8 mouse cellular contexts compared by ENCODE assay signal in the genomic region with DNA sequence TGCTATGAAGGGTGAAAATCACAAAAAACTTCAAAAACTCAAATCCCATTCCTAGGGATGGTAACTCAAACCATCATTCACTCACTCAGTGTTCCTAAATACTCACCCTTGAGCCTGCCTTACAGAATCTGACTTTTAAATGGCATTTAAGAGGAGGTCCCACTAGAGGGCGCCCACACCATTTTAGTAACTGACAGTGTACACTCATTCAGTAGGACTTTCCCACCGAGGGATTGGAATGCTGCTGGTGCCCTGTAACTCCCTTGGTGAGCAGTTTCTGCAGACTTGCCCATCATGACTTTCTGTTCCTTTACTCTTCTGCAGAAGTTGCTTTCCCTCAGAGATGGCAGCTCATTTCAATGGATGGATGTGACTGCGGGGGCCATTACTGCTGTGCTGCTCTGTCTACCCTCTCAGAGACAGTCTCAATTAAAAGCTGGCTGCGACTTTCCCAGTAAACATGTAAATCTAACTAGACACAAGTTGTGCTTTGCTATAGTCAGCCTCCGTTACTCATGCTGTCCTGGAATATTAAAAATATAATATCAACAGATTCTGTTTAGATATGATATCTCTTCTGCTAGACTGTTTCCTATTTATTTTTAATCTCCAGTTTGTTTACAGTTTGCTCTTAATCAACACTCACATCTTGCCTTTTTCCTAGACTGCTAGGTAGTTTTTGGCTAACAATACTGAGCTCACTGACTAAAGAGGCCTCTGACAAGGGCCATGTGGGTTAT.
DNase-seq lines count a peak whose midpoint lies in the region; ATAC-seq and TF ChIP-seq lines count a peak whose summit lies in the region.

No protein-coding gene starts in this region.

- TF ChIP-seq CTCF in layer of hippocampus, adult 2 months (conservative IDR thresholded peaks at IDR 0.05), result peak; percentile 94
- peak; percentile 85 for TF ChIP-seq CTCF in lung, embryonic 14.5 days (IDR thresholded peaks at IDR 0.05; ENCODE audit: low read depth)

- no peak overlapping the region for H3K9ac ChIP-seq in ES-E14 (ENCODE audit: insufficient read depth, low read depth, low read length, poor library complexity, severe bottlenecking)
- H3K9ac ChIP-seq in forebrain, embryonic 15.5 days (replicated peaks), result no peak overlapping the region
- H3K9ac ChIP-seq in lung, embryonic 14.5 days, result no peak overlapping the region

- intact Hi-C loops in heart, postnatal 25 days (cut with DNase I), result loop anchor here (2.0 to 5.0 kb wide), 3 partner anchors 69 to 215 kb away; a partner anchor contains a TSS

- in situ Hi-C loops in ES-E14 (cut with MboI; ENCODE audit: low sequenced_read_pairs in 2 of 2, unreplicated experiment in 2 of 2), result no loop called here

- H3K36me3 ChIP-seq in ES-E14 (ENCODE audit: control insufficient read depth, insufficient read depth, low read length, poor library complexity, severe bottlenecking), result no peaks in the 10 kb centered on the region
- H3K36me3 ChIP-seq in forebrain, embryonic 15.5 days, result peaks cover 14% of the 10 kb centered on the region
- H3K36me3 ChIP-seq in lung, embryonic 14.5 days (ENCODE audit: insufficient read depth), result peaks cover 25% of the 10 kb centered on the region; the same call in 1 of the 2 replicates

- no peaks in the 10 kb centered on the region for H3K9me3 ChIP-seq in ES-E14 (ENCODE audit: control insufficient read depth, insufficient read depth, low read depth, low read length)
- H3K9me3 ChIP-seq in forebrain, embryonic 15.5 days, result no peaks in the 10 kb centered on the region
- H3K9me3 ChIP-seq in lung, embryonic 14.5 days (ENCODE audit: low read depth, low read length), result no peaks in the 10 kb centered on the region

- WGBS in forebrain, embryonic 15.5 days, result 41% methylated on average over 5 of the region's 5 CpGs
- 28% methylated on average over 5 of the region's 5 CpGs for WGBS in lung, embryonic 14.5 days

- peak; percentile 72 for ATAC-seq in cerebellum, adult (ENCODE audit: insufficient number of reproducible peaks, low FRiP score, low TSS enrichment)
- peak; percentile 91 for ATAC-seq in forebrain, embryonic 15.5 days (replicated peaks)
- peak; percentile 92 for ATAC-seq in lung, embryonic 14.5 days (ENCODE audit: insufficient read depth)

- no peak overlapping the region for H3K4me3 ChIP-seq in ES-E14 (ENCODE audit: insufficient read depth in 1 of 2, low read depth in 1 of 2, low read length in 2 of 2, poor library complexity in 1 of 2, severe bottlenecking in 1 of 2)
- no peak overlapping the region for H3K4me3 ChIP-seq in forebrain, embryonic 15.5 days
- H3K4me3 ChIP-seq in layer of hippocampus, adult 2 months, result no peak overlapping the region
- no peak overlapping the region for H3K4me3 ChIP-seq in lung, embryonic 14.5 days (ENCODE audit: low read depth, low read length)

- peak; percentile 85 for DNase-seq in ES-E14 (ENCODE audit: low read depth, low spot score)
- DNase-seq in heart, postnatal 25 days (ENCODE audit: low spot score), result peak; percentile 60
- peak; percentile 89 to 91 for DNase-seq in layer of hippocampus, adult 2 months (ENCODE audit: low spot score in 2 of 2)
- peak; percentile 97 for DNase-seq in lung, embryonic 14.5 days
- peak; percentile 73 for DNase-seq in ovary, postnatal 14 days (ENCODE audit: low spot score)
- peak; percentile 71 for DNase-seq in thymus, postnatal 14 days

- H3K4me1 ChIP-seq in ES-E14 (ENCODE audit: control insufficient read depth in 2 of 2, insufficient read depth in 2 of 2, low read length in 2 of 2, poor library complexity in 1 of 2), result peaks cover 0 to 2% of the 10 kb centered on the region in 2 experiments; a peak in 1 of 4 replicates
- H3K4me1 ChIP-seq in forebrain, embryonic 15.5 days, result peaks cover 11% of the 10 kb centered on the region
- no peaks in the 10 kb centered on the region for H3K4me1 ChIP-seq in lung, embryonic 14.5 days (ENCODE audit: insufficient read depth)

- H3K27ac ChIP-seq in ES-E14 (ENCODE audit: insufficient read depth, low read depth, low read length, poor library complexity, severe bottlenecking), result no peak overlapping the region
- no peak overlapping the region for H3K27ac ChIP-seq in forebrain, embryonic 15.5 days (replicated peaks)
- H3K27ac ChIP-seq in layer of hippocampus, adult 2 months, result peak overlapping the region; percentile 80
- H3K27ac ChIP-seq in lung, embryonic 14.5 days (ENCODE audit: low read depth), result peak overlapping the region; percentile 27; the same call in 1 of the 2 replicates

- no peak overlapping the region for H3K4me2 ChIP-seq in forebrain, embryonic 15.5 days (replicated peaks)
- no peak overlapping the region for H3K4me2 ChIP-seq in lung, embryonic 14.5 days

- no peaks in the 10 kb centered on the region for H3K27me3 ChIP-seq in forebrain, embryonic 15.5 days
- no peaks in the 10 kb centered on the region for H3K27me3 ChIP-seq in lung, embryonic 14.5 days (ENCODE audit: insufficient read depth, low read length)

TF ChIP-seq in ES-E14, 5 proteins besides CTCF, POLR2A, EP300 and RAD21:
- TF ChIP-seq MAFK (IDR thresholded peaks at IDR 0.05; ENCODE audit: insufficient read depth, low read depth, low read length) (no peak), HCFC1 (IDR thresholded peaks at IDR 0.05; ENCODE audit: borderline replicate concordance, insufficient read depth, low read length) (no peak), CHD2 (IDR thresholded peaks at IDR 0.05; ENCODE audit: low read depth, low read length) (no peak), ZC3H11A (IDR thresholded peaks at IDR 0.05; ENCODE audit: borderline replicate concordance, low read depth, low read length) (peak; percentile 61), ZNF384 (IDR thresholded peaks at IDR 0.05; ENCODE audit: low read depth, low read length) (no peak)

Comparison
In these comparisons a context has a peak if more than half of its experiments do, and no peak if none do; other contexts are left out.
1. H3K27ac ChIP-seq: peak in layer of hippocampus, adult 2 months (single experiment) and lung, embryonic 14.5 days (single experiment); none in ES-E14 (single experiment) and forebrain, embryonic 15.5 days (single experiment).
2. Peak in every context shown above with its lines, with median percentiles within 50 percentile points of each other: DNase-seq and ATAC-seq.